In the genomic region with DNA sequence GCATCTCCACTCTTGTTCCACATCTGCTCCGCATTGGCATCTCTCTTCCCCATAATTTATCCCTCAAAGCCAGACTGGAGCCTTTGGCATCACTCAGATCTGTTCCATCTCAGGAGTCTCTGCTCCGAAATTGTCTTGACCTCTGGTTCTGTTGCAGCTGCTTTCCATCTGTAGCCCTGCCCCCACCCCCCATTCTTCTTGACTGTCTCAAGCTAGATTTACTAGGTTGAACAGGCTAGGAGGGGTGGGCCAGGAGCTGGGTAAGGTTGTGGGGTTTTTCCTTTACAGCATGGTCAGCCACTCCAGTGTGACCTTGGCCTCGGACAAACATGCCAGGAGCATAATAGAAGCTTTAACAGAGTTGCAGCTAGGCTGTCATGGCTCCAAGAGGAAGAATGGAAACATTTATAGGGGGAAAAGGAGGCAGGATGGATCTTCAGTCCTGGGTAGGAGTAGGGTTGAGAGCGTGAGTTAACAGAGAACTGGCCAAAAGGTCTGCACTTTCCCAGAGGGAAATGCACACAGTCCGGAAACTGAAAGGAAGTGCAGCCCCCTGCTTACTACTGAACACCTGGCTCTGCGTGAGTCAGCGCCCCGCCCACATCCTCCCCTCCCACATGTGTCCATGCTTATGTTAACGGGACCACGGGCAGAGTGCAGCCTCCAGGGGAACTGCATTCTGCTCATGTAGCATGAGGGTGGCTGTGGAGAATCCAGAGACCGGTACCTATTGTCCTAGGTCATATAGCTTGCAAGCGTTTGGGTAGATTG, we compare ENCODE assay signal across 9 mouse cellular contexts. TPM values are rescaled to one million over a fixed set of nuclear protein-coding genes. Genes with fewer than 3 reads are reported as not detected.
DNase-seq lines count a peak whose midpoint lies in the region; ATAC-seq lines count a peak whose summit lies in the region.
"Had no signal": no experiment of that assay in that cellular context is flagged by ENCODE, and none has a peak within 500 bp of the region (broad histone marks: within the 10 kb centered on the region; RNA-seq: fewer than 3 reads in every experiment).

No protein-coding gene starts in this region.

- no peak for ATAC-seq in neural tube, embryonic 15.5 days (ENCODE audit: low FRiP score)
- ATAC-seq in monocyte, adult 5-6 weeks (replicated peaks; ENCODE audit: insufficient number of reproducible peaks, low FRiP score, low TSS enrichment, poor library complexity, severe bottlenecking), result no peak

- no peak overlapping the region for H3K4me3 ChIP-seq in neural tube, embryonic 15.5 days (replicated peaks)

- H3K27ac ChIP-seq in neural tube, embryonic 15.5 days (replicated peaks), result no peak overlapping the region

- H3K9me3 ChIP-seq in neural tube, embryonic 15.5 days (replicated peaks), result no peaks in the 10 kb centered on the region

- DNase-seq in adrenal gland, postnatal 14 days, result peak; percentile 31
- DNase-seq in adrenal gland, adult 8-10 months, result no peak
- DNase-seq in neural tube, embryonic 10.5 days (ENCODE audit: extremely low spot score, low spot score), result peak; percentile 64
- peak; percentile 64 for DNase-seq in kidney, postnatal 10 days
- DNase-seq in thymus, postnatal 25 days, result peak; percentile 79
- no peak for DNase-seq in spleen, postnatal 4 days (ENCODE audit: low spot score in 2 of 2)

- WGBS in neural tube, embryonic 15.5 days, result 57% methylated on average over 12 of the region's 12 CpGs

- no peaks in the 10 kb centered on the region for H3K36me3 ChIP-seq in neural tube, embryonic 15.5 days

- H3K4me1 ChIP-seq in neural tube, embryonic 15.5 days, result peaks cover 16% of the 10 kb centered on the region

- H3K4me2 ChIP-seq in neural tube, embryonic 15.5 days, result no peak overlapping the region

- H3K27me3 ChIP-seq in neural tube, embryonic 15.5 days (replicated peaks), result no peaks in the 10 kb centered on the region

- no peak overlapping the region for H3K9ac ChIP-seq in neural tube, embryonic 15.5 days (replicated peaks)

RNA-seq across cellular contexts. Expression of a gene that starts 30.6 kb away (rescaled TPM):
- 8.9 and 12.9 TPM in 2 replicates for total RNA-seq in adrenal gland, postnatal 14 days (2021)
- total RNA-seq in adrenal gland, adult 8-10 months (2022), result 10 to 100 TPM in 1 of 4 experiments, 1 to 10 TPM in 3; 7.7 to 10.7 (median 8.6) TPM
- 65.2 and 76.3 TPM in 2 replicates for polyA plus RNA-seq in neural tube, embryonic 15.5 days (2015; fragmentation: Nextera tagmentation; extraction: Ambion mirVana)
- total RNA-seq in monocyte, adult 5-6 weeks (2017), result not detected in 3 replicates
- total RNA-seq: neutrophil, adult 5-6 weeks had no signal

Comparison
In these comparisons a context has a peak if more than half of its experiments do, and no peak if none do; other contexts are left out.
1. DNase-seq: peak in adrenal gland, postnatal 14 days (single experiment), neural tube, embryonic 10.5 days (single experiment), kidney, postnatal 10 days (single experiment) and thymus, postnatal 25 days (single experiment); none in adrenal gland, adult 8-10 months (single experiment) and spleen, postnatal 4 days (0 of 2).